Mouse (Mus musculus): ENCODE measurements around the gene Amhr2. TPM values are rescaled to one million over a fixed set of nuclear protein-coding genes. Genes with fewer than 3 reads are reported as not detected.

The Amhr2 gene
- polyA plus RNA-seq, 1 experiment from 2014 or later = 0.48 TPM

- Histone ChIP-seq H3K4me1 (replicated peaks) (peaks cover 9% of the 10 kb centered on the region; the same call in 1 of the 2 replicates), H3K9me3 (no peaks in the 10 kb centered on the region), H3K27ac (peak within 1 kb of the TSS; percentile 18; the same call in 1 of the 2 replicates), H3K36me3 (peaks cover 7% of the 10 kb centered on the region; the same call in 1 of the 2 replicates), H3K4me2 (peak within 1 kb of the TSS; percentile 59), H3K4me3 (replicated peaks) (peak within 1 kb of the TSS; percentile 41), H3K9ac (replicated peaks) (peak within 1 kb of the TSS; percentile 13; the same call in 1 of the 2 replicates), H3K27me3 (no peaks in the 10 kb centered on the region)
- under 1% methylated on average over 19 of the region's 19 CpGs for WGBS
- peak; percentile 56; the same call in 1 of the 2 replicates for ATAC-seq (ENCODE audit: insufficient number of reproducible peaks, insufficient read depth, low FRiP score, low TSS enrichment, low read depth)
Observed at GRCm38 (mm10) chr15:102458904-102459317, 13.7 kb downstream of the Amhr2 start, which contains the start of gene Prr13. Prr13 (plus strand) TSS chr15:102459028.

- no peak for ATAC-seq (ENCODE audit: insufficient number of reproducible peaks, insufficient read depth, low FRiP score, low TSS enrichment, low read depth)
- Histone ChIP-seq H3K4me3 (replicated peaks) (peak overlapping the region; percentile 41), H3K4me2 (peak overlapping the region; percentile 59), H3K4me1 (replicated peaks) (peaks cover 9% of the 10 kb centered on the region; the same call in 1 of the 2 replicates), H3K9me3 (no peaks in the 10 kb centered on the region), H3K9ac (replicated peaks) (0 out of 2 replicates have a peak overlapping the region, but pooled peaks have one; percentile 13), H3K27ac (peak overlapping the region; percentile 18; the same call in 1 of the 2 replicates), H3K27me3 (no peaks in the 10 kb centered on the region), H3K36me3 (peaks cover 7% of the 10 kb centered on the region; the same call in 1 of the 2 replicates)
- WGBS = 38% methylated on average over 6 of the region's 6 CpGs
Observed at GRCm38 (mm10) chr15:102459381-102459780, 14.2 kb downstream of the Amhr2 start.

DNA sequence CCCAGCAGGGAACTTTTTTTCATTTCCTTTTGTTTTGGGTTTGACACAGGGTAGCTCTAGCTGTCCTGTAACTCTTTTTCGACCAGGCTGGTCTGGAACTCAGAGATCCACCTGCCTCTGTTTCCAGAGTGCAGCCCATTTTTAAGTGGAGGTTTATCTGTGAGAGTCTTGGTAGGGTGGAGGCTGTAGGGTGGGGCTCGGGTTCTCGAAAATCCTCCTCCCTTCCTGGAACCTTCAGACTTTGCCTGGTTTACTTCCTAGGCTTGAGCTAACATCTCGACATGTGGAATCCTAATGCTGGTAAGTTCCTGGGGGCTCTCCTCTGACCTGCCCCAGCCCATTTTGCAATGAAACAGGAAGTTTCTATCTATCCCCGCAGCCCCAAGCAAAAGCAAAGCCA is 14.7 kb downstream of the Amhr2 start:
- Histone ChIP-seq H3K27me3 (no peaks in the 10 kb centered on the region), H3K4me2 (peak overlapping the region; percentile 59), H3K9ac (replicated peaks) (no peak overlapping the region), H3K27ac (no peak overlapping the region), H3K4me3 (replicated peaks) (peak overlapping the region; percentile 41; the same call in 1 of the 2 replicates), H3K9me3 (no peaks in the 10 kb centered on the region), H3K4me1 (replicated peaks) (peaks cover 9% of the 10 kb centered on the region; the same call in 1 of the 2 replicates), H3K36me3 (peaks cover 7% of the 10 kb centered on the region; the same call in 1 of the 2 replicates)
- 74% methylated on average over 5 of the region's 5 CpGs for WGBS
- no peak for ATAC-seq (ENCODE audit: insufficient number of reproducible peaks, insufficient read depth, low FRiP score, low TSS enrichment, low read depth)

DNA sequence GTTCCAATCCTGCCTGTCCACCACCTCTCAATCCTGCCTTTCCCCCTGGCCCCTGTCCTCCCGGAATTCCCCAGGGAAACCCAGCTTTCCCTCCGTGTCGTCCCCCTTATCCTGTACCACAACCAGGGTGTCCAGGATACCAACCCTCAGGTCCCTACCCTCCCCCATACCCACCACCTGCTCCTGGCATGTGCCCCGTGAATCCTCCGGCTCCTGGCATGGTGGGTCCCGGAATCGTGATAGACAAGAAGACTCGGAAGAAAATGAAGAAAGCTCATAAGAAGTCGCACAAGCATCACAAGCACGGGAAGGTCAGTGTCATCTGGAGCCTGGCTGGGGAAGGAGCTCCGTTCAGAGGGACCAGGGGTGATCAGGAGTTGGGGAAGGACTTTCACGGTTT is 15.2 kb downstream of the Amhr2 start:
- H3K4me2 ChIP-seq = peak overlapping the region; percentile 59; the same call in 1 of the 2 replicates
- H3K9ac ChIP-seq (replicated peaks) = no peak overlapping the region
- no peaks in the 10 kb centered on the region for H3K27me3 ChIP-seq
- H3K9me3 ChIP-seq = no peaks in the 10 kb centered on the region
- H3K4me3 ChIP-seq (replicated peaks) = no peak overlapping the region
- WGBS = 84% methylated on average over 12 of the region's 12 CpGs
- H3K27ac ChIP-seq = no peak overlapping the region
- no peak for ATAC-seq (ENCODE audit: insufficient number of reproducible peaks, insufficient read depth, low FRiP score, low TSS enrichment, low read depth)
- peaks cover 9% of the 10 kb centered on the region; the same call in 1 of the 2 replicates for H3K4me1 ChIP-seq (replicated peaks)
- peaks cover 7% of the 10 kb centered on the region; the same call in 1 of the 2 replicates for H3K36me3 ChIP-seq

GRCm38 (mm10) chr15:102460971-102461370 is 15.8 kb downstream of the Amhr2 start:
- H3K4me3 ChIP-seq (replicated peaks) = no peak overlapping the region
- peaks cover 9% of the 10 kb centered on the region; the same call in 1 of the 2 replicates for H3K4me1 ChIP-seq (replicated peaks)
- no peaks in the 10 kb centered on the region for H3K27me3 ChIP-seq
- H3K9ac ChIP-seq (replicated peaks) = no peak overlapping the region
- H3K36me3 ChIP-seq = peaks cover 7% of the 10 kb centered on the region; the same call in 1 of the 2 replicates
- H3K27ac ChIP-seq = 0 out of 2 replicates have a peak overlapping the region, but pooled peaks have one; percentile 23
- H3K4me2 ChIP-seq = no peak overlapping the region
- WGBS = 72% methylated on average over 4 of the region's 4 CpGs
- no peak for ATAC-seq (ENCODE audit: insufficient number of reproducible peaks, insufficient read depth, low FRiP score, low TSS enrichment, low read depth)
- no peaks in the 10 kb centered on the region for H3K9me3 ChIP-seq

DNA sequence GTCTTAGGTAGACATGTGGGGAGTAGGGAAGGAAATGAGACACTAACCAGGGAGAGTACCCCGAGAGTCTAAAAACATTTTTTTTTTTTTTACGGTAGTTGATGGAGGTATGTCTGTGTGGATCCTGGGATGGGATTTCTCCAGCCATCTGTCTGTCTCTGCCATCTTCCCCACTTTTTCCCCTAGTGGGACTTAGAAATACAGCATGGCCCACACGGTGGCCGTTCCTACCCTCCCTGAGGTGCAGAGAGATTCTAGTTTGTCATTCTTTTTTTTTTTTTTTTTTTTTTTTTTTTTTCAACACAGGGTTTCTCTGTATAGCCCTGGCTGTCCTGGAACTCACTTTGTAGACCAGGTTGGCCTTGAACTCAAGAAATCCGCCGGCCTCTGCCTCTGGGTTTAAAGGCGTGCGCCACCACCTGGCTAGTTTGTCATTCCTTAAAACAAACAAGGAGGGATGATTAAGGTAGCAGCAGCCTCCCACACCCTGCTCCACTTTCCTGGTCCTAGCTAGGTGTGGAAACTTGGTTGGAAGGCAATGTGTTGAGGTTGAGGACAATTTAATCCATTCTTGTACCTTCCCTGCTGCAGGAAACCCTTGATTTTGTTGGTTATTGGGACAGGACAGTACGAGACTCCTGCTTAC is 16.4 kb downstream of the Amhr2 start:
- ATAC-seq (ENCODE audit: insufficient number of reproducible peaks, insufficient read depth, low FRiP score, low TSS enrichment, low read depth) = no peak
- no peaks in the 10 kb centered on the region for H3K27me3 ChIP-seq
- H3K9me3 ChIP-seq = no peaks in the 10 kb centered on the region
- 82% methylated on average over 9 of the region's 9 CpGs for WGBS
- no peak overlapping the region for H3K9ac ChIP-seq (replicated peaks)
- H3K4me3 ChIP-seq (replicated peaks) = no peak overlapping the region
- H3K27ac ChIP-seq = 0 out of 2 replicates have a peak overlapping the region, but pooled peaks have one; percentile 23
- H3K4me1 ChIP-seq (replicated peaks) = peaks cover 9% of the 10 kb centered on the region; the same call in 1 of the 2 replicates
- no peak overlapping the region for H3K4me2 ChIP-seq
- H3K36me3 ChIP-seq = peaks cover 7% of the 10 kb centered on the region; the same call in 1 of the 2 replicates

DNA sequence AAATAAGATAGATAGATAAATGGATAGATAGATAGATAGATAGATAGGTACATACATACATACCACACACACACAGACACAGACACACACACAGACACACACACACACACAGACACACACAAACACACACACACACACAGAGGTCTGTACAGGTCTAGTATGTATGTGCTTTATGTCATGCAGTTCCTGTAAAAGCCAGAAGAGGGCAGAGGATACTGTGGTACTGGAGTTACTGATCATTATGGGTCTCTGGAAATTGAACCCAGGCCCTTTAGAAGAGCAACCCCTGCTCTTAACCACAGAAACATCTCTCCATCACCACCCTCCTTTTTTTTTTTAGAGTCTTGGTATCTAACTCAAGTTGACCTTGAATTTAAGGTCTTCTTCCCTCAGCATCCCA is 18.5 kb downstream of the Amhr2 start:
- Histone ChIP-seq H3K27ac (no peak overlapping the region), H3K9me3 (no peaks in the 10 kb centered on the region), H3K36me3 (peaks cover 7% of the 10 kb centered on the region; the same call in 1 of the 2 replicates), H3K27me3 (no peaks in the 10 kb centered on the region), H3K4me3 (replicated peaks) (no peak overlapping the region), H3K4me2 (no peak overlapping the region), H3K4me1 (replicated peaks) (peaks cover 6% of the 10 kb centered on the region; the same call in 1 of the 2 replicates), H3K9ac (replicated peaks) (no peak overlapping the region)
- ATAC-seq (ENCODE audit: insufficient number of reproducible peaks, insufficient read depth, low FRiP score, low TSS enrichment, low read depth) = no peak

- H3K27me3 ChIP-seq = no peaks in the 10 kb centered on the region
- H3K4me2 ChIP-seq = no peak overlapping the region
- H3K36me3 ChIP-seq = peaks cover 8% of the 10 kb centered on the region
- no peaks in the 10 kb centered on the region for H3K9me3 ChIP-seq
- no peak overlapping the region for H3K27ac ChIP-seq
- 93% methylated on average over 9 of the region's 9 CpGs for WGBS
- no peak overlapping the region for H3K9ac ChIP-seq (replicated peaks)
- peaks cover 15% of the 10 kb centered on the region for H3K4me1 ChIP-seq (replicated peaks)
- H3K4me3 ChIP-seq (replicated peaks) = no peak overlapping the region
- no peak for ATAC-seq (ENCODE audit: insufficient number of reproducible peaks, insufficient read depth, low FRiP score, low TSS enrichment, low read depth)
Observed at GRCm38 (mm10) chr15:102468675-102469370, 23.7 kb downstream of the Amhr2 start.

DNA sequence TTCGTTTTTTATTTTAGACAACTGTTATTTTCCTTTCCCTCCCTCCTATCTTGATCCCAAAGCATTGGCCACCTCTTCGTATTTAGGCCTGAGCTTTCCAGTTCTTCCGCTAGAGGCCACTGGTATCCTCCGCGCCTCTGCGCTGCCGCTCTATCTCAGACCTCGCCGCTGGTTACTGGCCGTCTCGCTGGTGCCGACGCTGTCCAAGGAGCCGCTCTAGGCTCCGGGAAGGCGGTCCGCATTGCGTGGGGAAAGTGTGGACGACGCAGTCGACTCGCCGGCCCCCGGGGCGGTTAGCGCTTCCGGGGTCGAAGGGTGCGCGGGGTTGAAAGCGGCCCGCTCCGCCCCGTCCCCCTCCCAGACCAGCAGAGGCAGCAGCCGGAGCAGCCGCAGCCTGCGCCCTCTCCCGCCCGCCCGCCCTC is 25.0 kb downstream of the Amhr2 start, which contains the start of gene Pcbp2:
Gene Pcbp2 (plus strand): TSS at position 357 of the 422 bp plus-strand sequence.
- peak; percentile 100 for ATAC-seq (ENCODE audit: insufficient number of reproducible peaks, insufficient read depth, low FRiP score, low TSS enrichment, low read depth)
- H3K36me3 ChIP-seq = peaks cover 22% of the 10 kb centered on the region
- H3K4me3 ChIP-seq (replicated peaks) = peak within 1 kb of the TSS; percentile 85
- no peaks in the 10 kb centered on the region for H3K9me3 ChIP-seq
- peak within 1 kb of the TSS; percentile 96 for H3K9ac ChIP-seq (replicated peaks)
- no peaks in the 10 kb centered on the region for H3K27me3 ChIP-seq
- under 1% methylated on average over 34 of the region's 40 CpGs for WGBS
- peaks cover 15% of the 10 kb centered on the region for H3K4me1 ChIP-seq (replicated peaks)
- peak within 1 kb of the TSS; percentile 72 for H3K4me2 ChIP-seq
- peak within 1 kb of the TSS; percentile 99 for H3K27ac ChIP-seq

DNA sequence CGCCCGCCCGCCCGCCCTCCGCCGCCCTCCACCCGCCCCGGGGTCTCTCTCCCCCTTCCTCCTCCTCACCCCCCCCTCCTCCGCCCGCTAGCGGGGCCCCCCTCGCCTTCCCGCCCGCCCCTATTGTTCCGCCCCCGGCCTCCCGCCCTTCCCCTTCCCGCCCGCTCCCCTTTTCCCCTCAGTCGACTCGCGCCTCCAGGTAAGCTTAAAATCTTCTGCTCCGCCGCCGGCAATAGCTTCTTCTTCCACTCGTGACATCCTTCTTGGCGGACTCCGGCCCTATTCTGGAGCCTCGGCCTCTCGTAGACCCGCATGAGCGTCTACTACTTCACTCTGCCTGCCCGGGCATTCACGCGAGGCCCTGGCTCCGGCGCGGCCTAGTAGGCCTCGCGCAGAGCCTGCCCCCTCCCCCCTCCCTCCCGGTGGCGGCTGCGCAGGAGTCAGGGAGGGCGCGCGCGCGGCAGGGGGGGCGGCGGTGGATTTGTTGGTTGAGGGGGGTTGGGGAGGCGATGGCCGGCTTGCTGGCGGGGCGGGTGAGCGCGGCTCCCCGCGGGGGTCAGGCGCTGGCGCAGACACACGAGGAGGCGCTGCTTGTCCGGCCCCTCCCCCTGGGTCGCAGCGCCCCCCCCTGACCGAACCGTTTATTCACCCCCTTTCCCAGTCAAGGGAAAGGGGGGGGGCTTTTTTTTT is 25.6 kb downstream of the Amhr2 start:
- WGBS = under 1% methylated on average over 48 of the region's 67 CpGs
- H3K27ac ChIP-seq = peak overlapping the region; percentile 99
- H3K4me2 ChIP-seq = peak overlapping the region; percentile 72
- peaks cover 15% of the 10 kb centered on the region for H3K4me1 ChIP-seq (replicated peaks)
- ATAC-seq (ENCODE audit: insufficient number of reproducible peaks, insufficient read depth, low FRiP score, low TSS enrichment, low read depth) = peak; percentile 44
- H3K27me3 ChIP-seq = no peaks in the 10 kb centered on the region
- H3K9me3 ChIP-seq = no peaks in the 10 kb centered on the region
- H3K4me3 ChIP-seq (replicated peaks) = peak overlapping the region; percentile 85
- peak overlapping the region; percentile 96 for H3K9ac ChIP-seq (replicated peaks)
- peaks cover 27% of the 10 kb centered on the region for H3K36me3 ChIP-seq
